Mouse (Mus musculus) macrophage (primary cell): Measurements from ENCODE around the gene Dpysl5. TPM values are rescaled to one million over a fixed set of nuclear protein-coding genes. Genes with fewer than 3 reads are reported as not detected.

Experiments
- H3K27ac ChIP-seq: fragments of 350-480 bp; formaldehyde crosslinking; 2 replicates; pipeline ENCODE4 v1.9.0; 2021
- H3K36me3 ChIP-seq: fragments of 350-480 bp; formaldehyde crosslinking; 2 replicates; pipeline ENCODE4 v1.9.0; 2021; ENCODE audit errors: inconsistent target
- H3K4me3 ChIP-seq: fragments of 350-480 bp; formaldehyde crosslinking; 2 replicates; pipeline ENCODE4 v1.9.0; 2021; ENCODE audit errors: inconsistent target
- H3K79me2 ChIP-seq: fragments of 350-480 bp; formaldehyde crosslinking; 2 replicates; pipeline ENCODE4 v1.9.0; 2021; ENCODE audit errors: inconsistent target
- whole genome bisulfite sequencing: methylation state at CpG from one replicate; pipeline ENCODE4 v1.1.7; 2026; ENCODE audit warnings: inconsistent platforms; ENCODE audit not compliant: missing documents; 5-methylcytosine and 5-hydroxymethylcytosine counted together
- polyA plus RNA-seq: library from polyadenylated mRNA; stranded (reverse); fragments of 250-400 nt; gene quantifications from 3 replicates; pipeline ENCODE4 v1.2.4, GENCODE M21; 2018; ENCODE audit warnings: inconsistent platforms

The Dpysl5 gene
- polyA plus RNA-seq, 1 experiment from 2014 or later: not detected

GRCm38 (mm10) chr5:30717506-30717905, 6.1 kb downstream of the Dpysl5 start:
- H3K4me3 ChIP-seq: no peak overlapping the region
- no peak overlapping the region for H3K27ac ChIP-seq
- no peaks in the 10 kb centered on the region for H3K79me2 ChIP-seq
- H3K36me3 ChIP-seq: no peaks in the 10 kb centered on the region
- WGBS: 84% methylated on average over 4 of the region's 4 CpGs

GRCm38 (mm10) chr5:30717991-30718703, 6.8 kb downstream of the Dpysl5 start:
- Histone ChIP-seq H3K27ac (no peak overlapping the region), H3K36me3 (no peaks in the 10 kb centered on the region)
- 79% methylated on average over 9 of the region's 10 CpGs for WGBS

GRCm38 (mm10) chr5:30721935-30722334, 10.6 kb downstream of the Dpysl5 start:
- Histone ChIP-seq H3K36me3 (no peaks in the 10 kb centered on the region), H3K4me3 (no peak overlapping the region), H3K27ac (no peak overlapping the region), H3K79me2 (no peaks in the 10 kb centered on the region)
- 93% methylated on average over 8 of the region's 8 CpGs for WGBS

More at GRCm38 (mm10) chr5:30717991-30718703, 6.8 kb downstream of the Dpysl5 start:
- Histone ChIP-seq H3K79me2 (no peaks in the 10 kb centered on the region), H3K4me3 (no peak overlapping the region)

- no peak overlapping the region for H3K27ac ChIP-seq
- WGBS: 93% methylated on average over 5 of the region's 5 CpGs
- no peak overlapping the region for H3K4me3 ChIP-seq
- no peaks in the 10 kb centered on the region for H3K79me2 ChIP-seq
- no peaks in the 10 kb centered on the region for H3K36me3 ChIP-seq
Observed at GRCm38 (mm10) chr5:30726151-30726693, 14.9 kb downstream of the Dpysl5 start.

- no peaks in the 10 kb centered on the region for H3K79me2 ChIP-seq
- no peak overlapping the region for H3K4me3 ChIP-seq
- no peak overlapping the region for H3K27ac ChIP-seq
- no peaks in the 10 kb centered on the region for H3K36me3 ChIP-seq
- 89% methylated on average over 7 of the region's 7 CpGs for WGBS
Observed at GRCm38 (mm10) chr5:30732511-30732910, 21.1 kb downstream of the Dpysl5 start.

- 76% methylated on average over 4 of the region's 4 CpGs for WGBS
- H3K27ac ChIP-seq: no peak overlapping the region
- no peaks in the 10 kb centered on the region for H3K36me3 ChIP-seq
- H3K4me3 ChIP-seq: no peak overlapping the region
- H3K79me2 ChIP-seq: no peaks in the 10 kb centered on the region
Observed at GRCm38 (mm10) chr5:30734666-30735065, 23.3 kb downstream of the Dpysl5 start.

GRCm38 (mm10) chr5:30738127-30738828, 26.9 kb downstream of the Dpysl5 start:
- Histone ChIP-seq H3K36me3 (no peaks in the 10 kb centered on the region), H3K79me2 (no peaks in the 10 kb centered on the region), H3K27ac (no peak overlapping the region), H3K4me3 (no peak overlapping the region)
- WGBS: 69% methylated on average over 10 of the region's 10 CpGs

- Histone ChIP-seq H3K79me2 (no peaks in the 10 kb centered on the region), H3K4me3 (no peak overlapping the region), H3K36me3 (no peaks in the 10 kb centered on the region), H3K27ac (no peak overlapping the region)
- WGBS: 80% methylated on average over 5 of the region's 8 CpGs
Observed at GRCm38 (mm10) chr5:30739595-30739994, 28.2 kb downstream of the Dpysl5 start.

GRCm38 (mm10) chr5:30749582-30750311, 38.4 kb downstream of the Dpysl5 start:
- H3K79me2 ChIP-seq: no peaks in the 10 kb centered on the region
- 76% methylated on average over 12 of the region's 12 CpGs for WGBS
- no peak overlapping the region for H3K4me3 ChIP-seq
- H3K27ac ChIP-seq: no peak overlapping the region
- H3K36me3 ChIP-seq: no peaks in the 10 kb centered on the region

GRCm38 (mm10) chr5:30751071-30751470, 39.7 kb downstream of the Dpysl5 start:
- H3K36me3 ChIP-seq: no peaks in the 10 kb centered on the region
- H3K79me2 ChIP-seq: no peaks in the 10 kb centered on the region
- H3K4me3 ChIP-seq: no peak overlapping the region
- no peak overlapping the region for H3K27ac ChIP-seq
- WGBS: 95% methylated on average over 5 of the region's 5 CpGs

- Histone ChIP-seq H3K79me2 (no peaks in the 10 kb centered on the region), H3K27ac (no peak overlapping the region), H3K36me3 (no peaks in the 10 kb centered on the region), H3K4me3 (no peak overlapping the region)
- WGBS: 78% methylated on average over 4 of the region's 4 CpGs
Observed at GRCm38 (mm10) chr5:30753128-30753527, 41.8 kb downstream of the Dpysl5 start.

- 84% methylated on average over 5 of the region's 5 CpGs for WGBS
- H3K4me3 ChIP-seq: no peak overlapping the region
- H3K36me3 ChIP-seq: no peaks in the 10 kb centered on the region
- no peak overlapping the region for H3K27ac ChIP-seq
- no peaks in the 10 kb centered on the region for H3K79me2 ChIP-seq
Observed at GRCm38 (mm10) chr5:30755215-30755614, 43.9 kb downstream of the Dpysl5 start.

- no peaks in the 10 kb centered on the region for H3K36me3 ChIP-seq
- no peak overlapping the region for H3K4me3 ChIP-seq
- H3K79me2 ChIP-seq: no peaks in the 10 kb centered on the region
- WGBS: 95% methylated on average over 14 of the region's 14 CpGs
- no peak overlapping the region for H3K27ac ChIP-seq
Observed at GRCm38 (mm10) chr5:30762815-30763510, 51.6 kb downstream of the Dpysl5 start.

- WGBS: 96% methylated on average over 5 of the region's 5 CpGs
- H3K36me3 ChIP-seq: no peaks in the 10 kb centered on the region
- H3K79me2 ChIP-seq: no peaks in the 10 kb centered on the region
- H3K4me3 ChIP-seq: no peak overlapping the region
- no peak overlapping the region for H3K27ac ChIP-seq
Observed at GRCm38 (mm10) chr5:30763511-30763830, 52.1 kb downstream of the Dpysl5 start.
